Mouse (Mus musculus): Measurements from ENCODE around the gene Arl4c. TPM values are rescaled to one million over a fixed set of nuclear protein-coding genes. Genes with fewer than 3 reads are reported as not detected.

Gene Arl4c
- polyA plus RNA-seq, 1 experiment from 2014 or later: 19.9 TPM

GRCm38 (mm10) chr1:88670807-88671206 lies 31.2 kb downstream of the Arl4c start:
- ATAC-seq (ENCODE audit: low read depth): no peak
- no peak overlapping the region for H3K4me3 ChIP-seq (ENCODE audit: low read depth, low read length)
- peaks cover 6% of the 10 kb centered on the region; the same call in 1 of the 2 replicates for H3K4me1 ChIP-seq (ENCODE audit: control insufficient read depth, insufficient read depth, low read length)
- no peak overlapping the region for H3K27ac ChIP-seq (ENCODE audit: low read depth, low read length)
- no peak overlapping the region for H3K9ac ChIP-seq (replicated peaks; ENCODE audit: low read depth, low read length)
- no peak overlapping the region for H3K4me2 ChIP-seq (ENCODE audit: low read depth, low read length)
- H3K9me3 ChIP-seq (ENCODE audit: control insufficient read depth, low read length): no peaks in the 10 kb centered on the region
- H3K36me3 ChIP-seq (ENCODE audit: control insufficient read depth, insufficient read depth, low read length): no peaks in the 10 kb centered on the region
- 63% methylated on average over 4 of the region's 4 CpGs for WGBS
- no peaks in the 10 kb centered on the region for H3K27me3 ChIP-seq (ENCODE audit: control insufficient read depth, insufficient read depth, low read length)

GRCm38 (mm10) chr1:88668846-88669810 lies 32.9 kb downstream of the Arl4c start:
- Histone ChIP-seq H3K4me3 (ENCODE audit: low read depth, low read length) (no peak overlapping the region), H3K27me3 (ENCODE audit: control insufficient read depth, insufficient read depth, low read length) (no peaks in the 10 kb centered on the region), H3K9ac (replicated peaks; ENCODE audit: low read depth, low read length) (no peak overlapping the region), H3K36me3 (ENCODE audit: control insufficient read depth, insufficient read depth, low read length) (no peaks in the 10 kb centered on the region), H3K27ac (ENCODE audit: low read depth, low read length) (no peak overlapping the region), H3K4me1 (ENCODE audit: control insufficient read depth, insufficient read depth, low read length) (peaks cover 6% of the 10 kb centered on the region; the same call in 1 of the 2 replicates), H3K4me2 (ENCODE audit: low read depth, low read length) (no peak overlapping the region), H3K9me3 (ENCODE audit: control insufficient read depth, low read length) (no peaks in the 10 kb centered on the region)
- peak; percentile 34; the same call in 1 of the 2 replicates for ATAC-seq (ENCODE audit: low read depth)
- WGBS: 10% methylated on average over 14 of the region's 14 CpGs

- Histone ChIP-seq H3K9me3 (ENCODE audit: control insufficient read depth, low read length) (no peaks in the 10 kb centered on the region), H3K4me1 (ENCODE audit: control insufficient read depth, insufficient read depth, low read length) (peaks cover 6% of the 10 kb centered on the region; the same call in 1 of the 2 replicates), H3K4me2 (ENCODE audit: low read depth, low read length) (no peak overlapping the region), H3K9ac (replicated peaks; ENCODE audit: low read depth, low read length) (no peak overlapping the region), H3K27ac (ENCODE audit: low read depth, low read length) (no peak overlapping the region), H3K27me3 (ENCODE audit: control insufficient read depth, insufficient read depth, low read length) (no peaks in the 10 kb centered on the region), H3K4me3 (ENCODE audit: low read depth, low read length) (no peak overlapping the region), H3K36me3 (ENCODE audit: control insufficient read depth, insufficient read depth, low read length) (no peaks in the 10 kb centered on the region)
- 4% methylated on average over 7 of the region's 7 CpGs for WGBS
- peak; percentile 17; the same call in 1 of the 2 replicates for ATAC-seq (ENCODE audit: low read depth)
These were observed 33.7 kb downstream of the Arl4c start for GRCm38 (mm10) chr1:88668353-88668752.

- Histone ChIP-seq H3K36me3 (ENCODE audit: control insufficient read depth, insufficient read depth, low read length) (no peaks in the 10 kb centered on the region), H3K9me3 (ENCODE audit: control insufficient read depth, low read length) (no peaks in the 10 kb centered on the region), H3K27me3 (ENCODE audit: control insufficient read depth, insufficient read depth, low read length) (no peaks in the 10 kb centered on the region), H3K27ac (ENCODE audit: low read depth, low read length) (no peak overlapping the region), H3K4me3 (ENCODE audit: low read depth, low read length) (no peak overlapping the region), H3K9ac (replicated peaks; ENCODE audit: low read depth, low read length) (no peak overlapping the region), H3K4me1 (ENCODE audit: control insufficient read depth, insufficient read depth, low read length) (peaks cover 6% of the 10 kb centered on the region; the same call in 1 of the 2 replicates), H3K4me2 (ENCODE audit: low read depth, low read length) (no peak overlapping the region)
- no peak for ATAC-seq (ENCODE audit: low read depth)
- WGBS: 71% methylated on average over 3 of the region's 3 CpGs
These were observed 37.4 kb downstream of the Arl4c start for GRCm38 (mm10) chr1:88664623-88665022.

GRCm38 (mm10) chr1:88662736-88663135 lies 39.3 kb downstream of the Arl4c start:
- Histone ChIP-seq H3K27ac (ENCODE audit: low read depth, low read length) (no peak overlapping the region), H3K36me3 (ENCODE audit: control insufficient read depth, insufficient read depth, low read length) (no peaks in the 10 kb centered on the region), H3K4me3 (ENCODE audit: low read depth, low read length) (no peak overlapping the region), H3K9me3 (ENCODE audit: control insufficient read depth, low read length) (no peaks in the 10 kb centered on the region), H3K4me1 (ENCODE audit: control insufficient read depth, insufficient read depth, low read length) (no peaks in the 10 kb centered on the region), H3K4me2 (ENCODE audit: low read depth, low read length) (no peak overlapping the region), H3K9ac (replicated peaks; ENCODE audit: low read depth, low read length) (no peak overlapping the region), H3K27me3 (ENCODE audit: control insufficient read depth, insufficient read depth, low read length) (no peaks in the 10 kb centered on the region)
- no peak for ATAC-seq (ENCODE audit: low read depth)
- WGBS: 86% methylated on average over 5 of the region's 5 CpGs

- ATAC-seq (ENCODE audit: low read depth): no peak
These were observed 40.8 kb downstream of the Arl4c start for GRCm38 (mm10) chr1:88661209-88661608.

GRCm38 (mm10) chr1:88658290-88658857 lies 43.6 kb downstream of the Arl4c start:
- H3K27me3 ChIP-seq (ENCODE audit: control insufficient read depth, insufficient read depth, low read length): no peaks in the 10 kb centered on the region
- no peaks in the 10 kb centered on the region for H3K36me3 ChIP-seq (ENCODE audit: control insufficient read depth, insufficient read depth, low read length)
- H3K9me3 ChIP-seq (ENCODE audit: control insufficient read depth, low read length): no peaks in the 10 kb centered on the region
- no peak for ATAC-seq (ENCODE audit: low read depth)
- no peak overlapping the region for H3K9ac ChIP-seq (replicated peaks; ENCODE audit: low read depth, low read length)
- H3K27ac ChIP-seq (ENCODE audit: low read depth, low read length): no peak overlapping the region
- H3K4me2 ChIP-seq (ENCODE audit: low read depth, low read length): no peak overlapping the region
- no peaks in the 10 kb centered on the region for H3K4me1 ChIP-seq (ENCODE audit: control insufficient read depth, insufficient read depth, low read length)
- WGBS: 44% methylated on average over 6 of the region's 6 CpGs
- no peak overlapping the region for H3K4me3 ChIP-seq (ENCODE audit: low read depth, low read length)

More at GRCm38 (mm10) chr1:88661209-88661608, 40.8 kb downstream of the Arl4c start:
- no peaks in the 10 kb centered on the region for H3K27me3 ChIP-seq (ENCODE audit: control insufficient read depth, insufficient read depth, low read length)
- no peaks in the 10 kb centered on the region for H3K4me1 ChIP-seq (ENCODE audit: control insufficient read depth, insufficient read depth, low read length)
- no peak overlapping the region for H3K9ac ChIP-seq (replicated peaks; ENCODE audit: low read depth, low read length)
- no peak overlapping the region for H3K4me3 ChIP-seq (ENCODE audit: low read depth, low read length)
- 97% methylated on average over 3 of the region's 3 CpGs for WGBS
- H3K4me2 ChIP-seq (ENCODE audit: low read depth, low read length): no peak overlapping the region
- H3K9me3 ChIP-seq (ENCODE audit: control insufficient read depth, low read length): no peaks in the 10 kb centered on the region
- no peak overlapping the region for H3K27ac ChIP-seq (ENCODE audit: low read depth, low read length)
- no peaks in the 10 kb centered on the region for H3K36me3 ChIP-seq (ENCODE audit: control insufficient read depth, insufficient read depth, low read length)

- 87% methylated on average over 5 of the region's 5 CpGs for WGBS
- ATAC-seq (ENCODE audit: low read depth): no peak
- Histone ChIP-seq H3K4me1 (ENCODE audit: control insufficient read depth, insufficient read depth, low read length) (no peaks in the 10 kb centered on the region), H3K4me3 (ENCODE audit: low read depth, low read length) (no peak overlapping the region), H3K36me3 (ENCODE audit: control insufficient read depth, insufficient read depth, low read length) (no peaks in the 10 kb centered on the region), H3K27me3 (ENCODE audit: control insufficient read depth, insufficient read depth, low read length) (no peaks in the 10 kb centered on the region), H3K9ac (replicated peaks; ENCODE audit: low read depth, low read length) (no peak overlapping the region), H3K4me2 (ENCODE audit: low read depth, low read length) (no peak overlapping the region), H3K27ac (ENCODE audit: low read depth, low read length) (no peak overlapping the region), H3K9me3 (ENCODE audit: control insufficient read depth, low read length) (no peaks in the 10 kb centered on the region)
These were observed 45.9 kb downstream of the Arl4c start for GRCm38 (mm10) chr1:88656096-88656480.
